Mouse (Mus musculus): ENCODE measurements at regions not wholly inside any gene's neighbourhood (a gene's known extent, or its start where the extent isn't known, plus 50 kb on each side); places are given as distances from the start of the nearest gene placed in this dataset.
"Not testable (repeated sequence)": the region's sequence is repeated elsewhere in the genome, so short reads cannot be mapped to it uniquely, and the experiment has no call there.

DNA sequence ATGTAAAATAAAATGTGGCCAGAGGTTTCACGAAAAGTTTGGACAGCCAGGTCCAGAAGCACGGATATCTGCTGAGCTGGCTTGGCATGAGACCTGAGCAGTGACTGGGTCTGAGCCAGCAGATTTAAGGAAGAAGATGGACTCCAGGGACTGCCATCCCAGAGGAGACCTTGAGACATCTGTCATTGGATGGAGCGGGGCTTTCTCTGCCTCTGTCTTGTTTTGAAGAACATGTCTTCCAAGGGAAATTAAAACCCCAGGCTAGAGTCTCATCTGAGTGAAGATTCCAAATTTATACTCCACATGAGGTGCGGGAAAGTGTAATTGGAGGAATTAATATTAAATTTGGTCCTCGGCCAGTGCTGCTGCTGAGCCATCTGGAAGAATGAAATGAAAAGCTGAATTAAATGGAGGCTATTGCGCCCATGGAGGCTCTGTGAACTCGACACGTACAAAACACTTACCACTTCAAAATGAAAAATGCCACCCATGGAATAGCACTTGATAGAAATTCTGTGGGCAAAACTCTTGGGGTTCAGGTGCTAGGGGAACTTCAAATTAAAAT, 129.8 kb upstream of the Adcy2 start:
- no peak for ATAC-seq (ENCODE audit: low FRiP score, low TSS enrichment)
- Histone ChIP-seq H3K27me3 (ENCODE audit: control insufficient read depth, insufficient read depth, low read length) (no peaks in the 10 kb centered on the region), H3K4me2 (ENCODE audit: low read length) (no peak overlapping the region), H3K9ac (replicated peaks; ENCODE audit: low read length) (no peak overlapping the region), H3K4me1 (ENCODE audit: control insufficient read depth, insufficient read depth, low read length) (no peaks in the 10 kb centered on the region), H3K36me3 (ENCODE audit: control insufficient read depth, insufficient read depth, low read length) (no peaks in the 10 kb centered on the region), H3K9me3 (ENCODE audit: control insufficient read depth, low read length) (no peaks in the 10 kb centered on the region), H3K4me3 (replicated peaks; ENCODE audit: low read depth, low read length) (no peak overlapping the region), H3K27ac (replicated peaks; ENCODE audit: low read depth, low read length) (no peak overlapping the region)
- WGBS: 86% methylated on average over 8 of the region's 8 CpGs
- peak; percentile 3 for DNase-seq

DNA sequence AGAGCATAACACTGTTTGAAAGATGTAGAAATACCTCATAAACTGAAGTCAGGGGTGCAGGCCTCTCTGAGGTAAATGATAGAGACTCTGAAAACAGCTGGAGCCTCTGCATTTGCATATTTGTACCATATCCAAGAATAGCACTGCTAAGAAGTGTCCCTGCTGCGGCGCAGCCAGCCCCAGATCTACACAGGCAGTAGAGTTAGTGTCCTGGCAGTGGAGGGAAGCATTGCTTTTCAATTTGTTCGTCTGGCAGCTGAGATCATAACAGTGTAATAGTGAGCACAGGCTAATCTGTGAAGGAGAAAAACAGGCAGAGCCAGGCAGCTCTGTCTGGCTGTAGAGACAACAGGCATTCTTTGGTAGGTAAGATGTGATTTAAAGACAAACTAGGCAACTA, 128.2 kb upstream of the Adcy2 start:
- Histone ChIP-seq H3K4me1 (ENCODE audit: control insufficient read depth, insufficient read depth, low read length) (no peaks in the 10 kb centered on the region), H3K9ac (replicated peaks; ENCODE audit: low read length) (no peak overlapping the region), H3K9me3 (ENCODE audit: control insufficient read depth, low read length) (no peaks in the 10 kb centered on the region), H3K4me3 (replicated peaks; ENCODE audit: low read depth, low read length) (no peak overlapping the region), H3K36me3 (ENCODE audit: control insufficient read depth, insufficient read depth, low read length) (no peaks in the 10 kb centered on the region), H3K27me3 (ENCODE audit: control insufficient read depth, insufficient read depth, low read length) (no peaks in the 10 kb centered on the region), H3K27ac (replicated peaks; ENCODE audit: low read depth, low read length) (no peak overlapping the region), H3K4me2 (ENCODE audit: low read length) (no peak overlapping the region)
- DNase-seq: peak; percentile 18
- 66% methylated on average over 3 of the region's 3 CpGs for WGBS
- ATAC-seq (ENCODE audit: low FRiP score, low TSS enrichment): no peak

- DNase-seq; H3K4me2 ChIP-seq (ENCODE audit: low read length); H3K9me3 ChIP-seq (ENCODE audit: control insufficient read depth, low read length); H3K4me1 ChIP-seq (ENCODE audit: control insufficient read depth, insufficient read depth, low read length); H3K9ac ChIP-seq (replicated peaks; ENCODE audit: low read length); H3K4me3 ChIP-seq (replicated peaks; ENCODE audit: low read depth, low read length); ATAC-seq (ENCODE audit: low FRiP score, low TSS enrichment); H3K27me3 ChIP-seq (ENCODE audit: control insufficient read depth, insufficient read depth, low read length); H3K36me3 ChIP-seq (ENCODE audit: control insufficient read depth, insufficient read depth, low read length); H3K27ac ChIP-seq (replicated peaks; ENCODE audit: low read depth, low read length): not testable (repeated sequence)
- WGBS: 98% methylated on average over 8 of the region's 8 CpGs
Measured at GRCm38 (mm10) chr13:69118743-69119142, 119.4 kb upstream of the Adcy2 start.

DNA sequence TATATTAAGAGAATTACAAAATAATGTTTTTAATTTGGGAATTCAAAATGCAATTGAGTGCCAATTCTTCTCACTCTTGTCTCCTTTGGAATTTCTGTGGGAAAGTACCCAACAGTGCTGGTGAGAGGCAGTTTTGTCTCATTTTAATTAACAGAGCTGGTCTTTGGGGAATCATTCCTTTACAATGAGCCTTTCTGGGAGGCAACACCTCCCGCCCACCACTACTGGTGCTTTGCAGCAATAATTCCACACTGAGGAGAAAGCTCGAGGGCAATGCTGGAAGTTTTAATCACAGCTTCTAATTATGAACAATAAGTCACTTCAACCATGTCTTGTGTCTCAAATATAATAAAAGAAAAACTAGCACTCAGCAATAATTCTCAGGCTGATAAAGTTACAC, 109.8 kb upstream of the Adcy2 start:
- DNase-seq: peak; percentile 8

GRCm38 (mm10) chr13:69086613-69087012, 87.3 kb upstream of the Adcy2 start:
- DNase-seq (peak; percentile 86), ATAC-seq (ENCODE audit: low FRiP score, low TSS enrichment) (no peak; the same call in 1 of the 2 replicates)
- no peak overlapping the region for H3K27ac ChIP-seq (replicated peaks; ENCODE audit: low read depth, low read length)
- no peaks in the 10 kb centered on the region for H3K36me3 ChIP-seq (ENCODE audit: control insufficient read depth, insufficient read depth, low read length)
- H3K4me1 ChIP-seq (ENCODE audit: control insufficient read depth, insufficient read depth, low read length): no peaks in the 10 kb centered on the region
- no peaks in the 10 kb centered on the region for H3K9me3 ChIP-seq (ENCODE audit: control insufficient read depth, low read length)
- H3K9ac ChIP-seq (replicated peaks; ENCODE audit: low read length): no peak overlapping the region
- no peak overlapping the region for H3K4me3 ChIP-seq (replicated peaks; ENCODE audit: low read depth, low read length)
- no peak overlapping the region for H3K4me2 ChIP-seq (ENCODE audit: low read length)
- WGBS: 38% methylated on average over 1 of the region's 1 CpGs
- H3K27me3 ChIP-seq (ENCODE audit: control insufficient read depth, insufficient read depth, low read length): no peaks in the 10 kb centered on the region

More for the DNA sequence above, 109.8 kb upstream of the Adcy2 start:
- 70% methylated on average over 2 of the region's 2 CpGs for WGBS
- ATAC-seq (ENCODE audit: low FRiP score, low TSS enrichment): no peak
- Histone ChIP-seq H3K27ac (replicated peaks; ENCODE audit: low read depth, low read length) (no peak overlapping the region), H3K4me2 (ENCODE audit: low read length) (no peak overlapping the region), H3K9me3 (ENCODE audit: control insufficient read depth, low read length) (no peaks in the 10 kb centered on the region), H3K9ac (replicated peaks; ENCODE audit: low read length) (no peak overlapping the region), H3K36me3 (ENCODE audit: control insufficient read depth, insufficient read depth, low read length) (no peaks in the 10 kb centered on the region), H3K4me1 (ENCODE audit: control insufficient read depth, insufficient read depth, low read length) (no peaks in the 10 kb centered on the region), H3K27me3 (ENCODE audit: control insufficient read depth, insufficient read depth, low read length) (no peaks in the 10 kb centered on the region), H3K4me3 (replicated peaks; ENCODE audit: low read depth, low read length) (no peak overlapping the region)

DNA sequence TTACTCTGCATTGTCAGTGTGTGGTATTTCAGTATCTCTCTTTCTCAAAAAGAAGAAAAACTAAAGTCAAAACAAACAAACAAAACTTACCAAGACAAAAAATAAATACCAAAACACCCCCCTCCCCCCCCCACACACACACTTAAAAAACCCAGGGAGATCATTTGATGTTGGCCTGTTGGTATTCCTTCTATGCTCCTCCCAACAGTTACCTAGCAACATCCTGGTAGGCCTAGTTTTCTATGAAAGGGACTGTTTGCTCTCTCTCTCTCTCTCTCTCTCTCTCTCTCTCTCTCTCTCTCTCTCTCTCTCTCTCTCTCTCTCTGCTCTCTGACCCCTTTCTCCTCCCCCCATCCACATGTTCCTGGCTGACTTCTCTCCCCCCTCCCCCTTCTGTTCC, 71.0 kb upstream of the Adcy2 start:
- ATAC-seq (ENCODE audit: low FRiP score, low TSS enrichment) (no peak), DNase-seq (no peak)
- no peak overlapping the region for H3K9ac ChIP-seq (replicated peaks; ENCODE audit: low read length)
- H3K4me3 ChIP-seq (replicated peaks; ENCODE audit: low read depth, low read length): no peak overlapping the region
- H3K4me1 ChIP-seq (ENCODE audit: control insufficient read depth, insufficient read depth, low read length): no peaks in the 10 kb centered on the region
- H3K9me3 ChIP-seq (ENCODE audit: control insufficient read depth, low read length): no peaks in the 10 kb centered on the region
- H3K36me3 ChIP-seq (ENCODE audit: control insufficient read depth, insufficient read depth, low read length): no peaks in the 10 kb centered on the region
- no peak overlapping the region for H3K27ac ChIP-seq (replicated peaks; ENCODE audit: low read depth, low read length)
- H3K4me2 ChIP-seq (ENCODE audit: low read length): no peak overlapping the region
- no peaks in the 10 kb centered on the region for H3K27me3 ChIP-seq (ENCODE audit: control insufficient read depth, insufficient read depth, low read length)

DNA sequence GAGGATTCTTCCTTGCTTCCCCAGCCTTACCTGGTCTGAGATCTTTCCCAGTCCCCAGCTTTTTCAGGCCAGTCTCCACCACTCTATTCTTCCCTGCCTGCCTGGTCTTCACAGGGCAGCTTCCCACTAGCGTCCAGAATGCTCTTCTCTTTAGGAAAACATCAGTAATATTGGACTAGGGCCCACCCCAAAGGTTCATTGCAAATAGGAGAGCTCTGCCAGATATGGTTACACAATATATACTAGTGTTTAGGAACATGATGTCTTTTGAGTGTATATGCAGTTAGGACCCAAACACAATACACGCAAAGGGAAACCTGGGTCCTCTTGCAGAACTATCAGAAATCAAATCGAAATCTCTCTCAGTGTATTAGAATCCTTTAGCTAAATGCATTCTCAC, 70.5 kb upstream of the Adcy2 start:
- H3K4me3 ChIP-seq (replicated peaks; ENCODE audit: low read depth, low read length): no peak overlapping the region
- H3K36me3 ChIP-seq (ENCODE audit: control insufficient read depth, insufficient read depth, low read length): no peaks in the 10 kb centered on the region
- 90% methylated on average over 3 of the region's 3 CpGs for WGBS
- no peak overlapping the region for H3K9ac ChIP-seq (replicated peaks; ENCODE audit: low read length)
- ATAC-seq (ENCODE audit: low FRiP score, low TSS enrichment) (no peak), DNase-seq (no peak)
- H3K4me2 ChIP-seq (ENCODE audit: low read length): no peak overlapping the region
- H3K27ac ChIP-seq (replicated peaks; ENCODE audit: low read depth, low read length): no peak overlapping the region
- H3K9me3 ChIP-seq (ENCODE audit: control insufficient read depth, low read length): no peaks in the 10 kb centered on the region
- H3K4me1 ChIP-seq (ENCODE audit: control insufficient read depth, insufficient read depth, low read length): no peaks in the 10 kb centered on the region
- H3K27me3 ChIP-seq (ENCODE audit: control insufficient read depth, insufficient read depth, low read length): no peaks in the 10 kb centered on the region

- no peak overlapping the region for H3K4me3 ChIP-seq (replicated peaks; ENCODE audit: low read depth, low read length)
- no peak for DNase-seq
- H3K9me3 ChIP-seq (ENCODE audit: control insufficient read depth, low read length): no peaks in the 10 kb centered on the region
- H3K36me3 ChIP-seq (ENCODE audit: control insufficient read depth, insufficient read depth, low read length): no peaks in the 10 kb centered on the region
- H3K27ac ChIP-seq (replicated peaks; ENCODE audit: low read depth, low read length): no peak overlapping the region
- no peaks in the 10 kb centered on the region for H3K27me3 ChIP-seq (ENCODE audit: control insufficient read depth, insufficient read depth, low read length)
- H3K9ac ChIP-seq (replicated peaks; ENCODE audit: low read length): no peak overlapping the region
- H3K4me1 ChIP-seq (ENCODE audit: control insufficient read depth, insufficient read depth, low read length): no peaks in the 10 kb centered on the region
- WGBS: 87% methylated on average over 2 of the region's 2 CpGs
- H3K4me2 ChIP-seq (ENCODE audit: low read length): no peak overlapping the region
- no peak for ATAC-seq (ENCODE audit: low FRiP score, low TSS enrichment)
Measured at GRCm38 (mm10) chr13:69066636-69067035, 67.3 kb upstream of the Adcy2 start.

GRCm38 (mm10) chr13:69065285-69065684, 65.9 kb upstream of the Adcy2 start:
- no peaks in the 10 kb centered on the region for H3K9me3 ChIP-seq (ENCODE audit: control insufficient read depth, low read length)
- H3K4me3 ChIP-seq (replicated peaks; ENCODE audit: low read depth, low read length): no peak overlapping the region
- no peaks in the 10 kb centered on the region for H3K4me1 ChIP-seq (ENCODE audit: control insufficient read depth, insufficient read depth, low read length)
- no peaks in the 10 kb centered on the region for H3K27me3 ChIP-seq (ENCODE audit: control insufficient read depth, insufficient read depth, low read length)
- WGBS: 82% methylated on average over 8 of the region's 8 CpGs
- no peak overlapping the region for H3K4me2 ChIP-seq (ENCODE audit: low read length)
- no peaks in the 10 kb centered on the region for H3K36me3 ChIP-seq (ENCODE audit: control insufficient read depth, insufficient read depth, low read length)
- H3K27ac ChIP-seq (replicated peaks; ENCODE audit: low read depth, low read length): no peak overlapping the region
- DNase-seq: no peak
- H3K9ac ChIP-seq (replicated peaks; ENCODE audit: low read length): no peak overlapping the region
- ATAC-seq (ENCODE audit: low FRiP score, low TSS enrichment): no peak
